In genomic region chr13:49202556-49202955, GRCm38 (mm10) we compare ENCODE assay signal across 25 mouse cellular contexts. TPM values are rescaled to one million over a fixed set of nuclear protein-coding genes. Genes with fewer than 3 reads are reported as not detected.
"Had no signal": no experiment of that assay in that cellular context is flagged by ENCODE, and none has a peak within 500 bp of the region (broad histone marks: within the 10 kb centered on the region; RNA-seq: fewer than 3 reads in every experiment).

No protein-coding gene starts in this region.

- H3K27me3 ChIP-seq: embryonic facial prominence, embryonic 12.5 days; embryonic facial prominence, embryonic 13.5 days; embryonic facial prominence, embryonic 15.5 days; forebrain, embryonic 12.5 days; forebrain, embryonic 13.5 days; forebrain, embryonic 15.5 days had no signal

- H3K4me3 ChIP-seq: embryonic facial prominence, embryonic 10.5 days; embryonic facial prominence, embryonic 12.5 days; embryonic facial prominence, embryonic 13.5 days; embryonic facial prominence, embryonic 15.5 days; erythroblast, embryonic 14.5 days; forebrain, embryonic 10.5 days; forebrain, embryonic 12.5 days; forebrain, embryonic 13.5 days; forebrain, embryonic 15.5 days; gastrocnemius, adult 2 months had no signal

- H3K9ac ChIP-seq: embryonic facial prominence, embryonic 12.5 days; embryonic facial prominence, embryonic 13.5 days; embryonic facial prominence, embryonic 15.5 days; forebrain, embryonic 12.5 days; forebrain, embryonic 13.5 days; forebrain, embryonic 15.5 days; forebrain, postnatal 0 days had no signal

- DNase-seq: cerebellum, adult 2 months; cerebellum, adult 8-10 months; cerebellum, postnatal 10 days; cerebellum, postnatal 14 days; cerebellum, postnatal 25 days; cerebellum, postnatal 36 days; embryo, embryonic 11 days; forebrain, postnatal 0 days; gastrocnemius, adult 2 months; gastrocnemius, postnatal 10 days; gastrocnemius, postnatal 14 days; gastrocnemius, postnatal 25 days; gastrocnemius, postnatal 36 days; heart, adult 18-20 months had no signal

- H3K36me3 ChIP-seq: embryonic facial prominence, embryonic 10.5 days; forebrain, embryonic 12.5 days; forebrain, embryonic 15.5 days had no signal

- H3K27ac ChIP-seq: embryonic facial prominence, embryonic 10.5 days; embryonic facial prominence, embryonic 12.5 days; embryonic facial prominence, embryonic 13.5 days; embryonic facial prominence, embryonic 15.5 days; forebrain, embryonic 10.5 days; forebrain, embryonic 12.5 days; forebrain, embryonic 13.5 days; forebrain, embryonic 15.5 days had no signal

RNA-seq across cellular contexts. Expression of gene Wnk2, which starts 54.7 kb away (rescaled TPM):
- total RNA-seq: common myeloid progenitor, adult 5-6 weeks; granulocyte monocyte progenitor cell, adult 5-6 weeks had no signal
- polyA plus RNA-seq: erythroblast, embryonic 14.5 days had no signal
